ENCODE assay signal across 19 mouse cellular contexts in genomic region chr11:108118221-108118620, GRCm38 (mm10).
"Had no signal": no experiment of that assay in that cellular context is flagged by ENCODE, and none has a peak within 500 bp of the region (broad histone marks: within the 10 kb centered on the region; RNA-seq: fewer than 3 reads in every experiment).

No protein-coding gene starts in this region.

- H3K4me2 ChIP-seq: limb, embryonic 12.5 days; limb, embryonic 15.5 days; liver, embryonic 11.5 days; midbrain, embryonic 13.5 days; neural tube, embryonic 13.5 days; stomach, embryonic 15.5 days had no signal

- H3K9me3 ChIP-seq: limb, embryonic 12.5 days; limb, embryonic 15.5 days; midbrain, embryonic 10.5 days; midbrain, embryonic 13.5 days; neural tube, embryonic 13.5 days; stomach, embryonic 15.5 days had no signal

- H3K27me3 ChIP-seq: limb, embryonic 12.5 days; limb, embryonic 15.5 days; megakaryocyte, embryonic 14.5 days; midbrain, embryonic 13.5 days; neural tube, embryonic 13.5 days; stomach, embryonic 15.5 days had no signal

- H3K9ac ChIP-seq: limb, embryonic 12.5 days; limb, embryonic 15.5 days; liver, embryonic 14.5 days; liver, postnatal 0 days; midbrain, embryonic 13.5 days; neural tube, embryonic 13.5 days; stomach, embryonic 15.5 days had no signal

- H3K36me3 ChIP-seq: limb, embryonic 12.5 days; limb, embryonic 15.5 days; midbrain, embryonic 10.5 days; midbrain, embryonic 13.5 days; neural tube, embryonic 13.5 days; stomach, embryonic 15.5 days had no signal

- H3K4me1 ChIP-seq: midbrain, embryonic 10.5 days; midbrain, embryonic 13.5 days; neural tube, embryonic 13.5 days; stomach, embryonic 15.5 days had no signal

- ATAC-seq: liver, postnatal 0 days; midbrain, embryonic 13.5 days; midbrain, embryonic 16.5 days had no signal

- H3K4me3 ChIP-seq: limb, embryonic 12.5 days; limb, embryonic 15.5 days; megakaryocyte, embryonic 14.5 days; midbrain, embryonic 10.5 days; midbrain, embryonic 13.5 days; myocyte; neural tube, embryonic 13.5 days; stomach, embryonic 15.5 days had no signal

- DNase-seq: kidney, adult 9 months; kidney, postnatal 14 days; kidney, postnatal 4 days; liver, postnatal 0 days; retina, postnatal 1 day; right cerebral cortex, postnatal 25 days; spleen, adult 18-20 months; thymus, postnatal 25 days had no signal

- H3K27ac ChIP-seq: limb, embryonic 12.5 days; limb, embryonic 15.5 days; liver, embryonic 14.5 days; midbrain, embryonic 10.5 days; midbrain, embryonic 13.5 days; neural tube, embryonic 13.5 days; stomach, embryonic 15.5 days had no signal
